Mouse (Mus musculus) heart, postnatal 0 days (tissue): ENCODE measurements around the gene Gcgr. TPM values are rescaled to one million over a fixed set of nuclear protein-coding genes. Genes with fewer than 3 reads are reported as not detected.

Experiments
- ATAC-seq: fragments of 200-750 bp; cut with Nextera tagmentation; 2 replicates; pipeline ENCODE4 v1.8.0; 2017; ENCODE audit warnings: low read depth, moderate number of reproducible peaks, moderate library complexity; ENCODE audit not compliant: insufficient read depth
- DNase-seq: peaks from one replicate; pipeline ENCODE4 v3.0.0-alpha.2; 2016; ENCODE audit warnings: low spot score
- H3K27ac ChIP-seq: fragments of 300-500 bp; sonication (generic); 2 replicates; pipeline ENCODE4 v1.5.1; 2014; ENCODE audit warnings: low read depth, mild to moderate bottlenecking
- H3K27me3 ChIP-seq: fragments of 300-500 bp; sonication (generic); 2 replicates; pipeline ENCODE4 v1.6.1; 2014; ENCODE audit warnings: low read length, mixed read lengths; ENCODE audit not compliant: control insufficient read depth, insufficient read depth
- H3K36me3 ChIP-seq: fragments of 300-500 bp; sonication (generic); replicated peaks from 2 replicates; pipeline ENCODE4 v1.6.1; 2014; ENCODE audit warnings: low read length, mixed read lengths; ENCODE audit not compliant: control insufficient read depth, insufficient read depth
- H3K4me1 ChIP-seq: fragments of 300-500 bp; sonication (generic); 2 replicates; pipeline ENCODE4 v1.6.1; 2014; ENCODE audit warnings: antibody characterized with exemption; ENCODE audit not compliant: control insufficient read depth, insufficient read depth
- H3K4me2 ChIP-seq: fragments of 300-500 bp; sonication (generic); 2 replicates; pipeline ENCODE4 v1.6.1; 2014; ENCODE audit warnings: low read depth, mild to moderate bottlenecking, low read length, moderate library complexity
- H3K4me3 ChIP-seq: fragments of 300-500 bp; sonication (generic); 2 replicates; pipeline ENCODE4 v1.5.1; 2014; ENCODE audit warnings: low read depth, low read length
- H3K9ac ChIP-seq: fragments of 300-500 bp; sonication (generic); replicated peaks from 2 replicates; pipeline ENCODE4 v1.6.1; 2014; ENCODE audit warnings: low read depth, low read length, mixed read lengths
- H3K9me3 ChIP-seq: fragments of 300-500 bp; sonication (generic); replicated peaks from 2 replicates; pipeline ENCODE4 v1.6.1; 2016; ENCODE audit warnings: low read length; ENCODE audit not compliant: control insufficient read depth
- CTCF ChIP-seq: IDR thresholded peaks from 2 replicates; pipeline ENCODE4 v1.5.1; 2016; ENCODE audit warnings: antibody characterized with exemption, control low read depth, low read depth
- EP300 ChIP-seq: IDR thresholded peaks from 2 replicates; pipeline ENCODE4 v1.6.1; 2016; ENCODE audit warnings: antibody characterized with exemption, low read depth
- WGBS: fragments of 180-500 bp; shearing (Covaris S2); extraction: QIAGEN DNeasy Blood & Tissue Kit; methylation state at CpG from one replicate; pipeline ENCODE4 v1.1.7; 2014; 5-methylcytosine and 5-hydroxymethylcytosine counted together
- polyA plus RNA-seq: library from polyadenylated mRNA; unstranded; fragments of >200 nt; fragmentation: Nextera tagmentation; extraction: Ambion mirVana; gene quantifications from 2 replicates; pipeline ENCODE4 v1.2.1, GENCODE M21; 2015
- total RNA-seq: library from RNA; depleted of rRNA; stranded (reverse); fragments of >200 nt; gene quantifications from 2 replicates; pipeline ENCODE4 v1.2.3, GENCODE M21; 2014; ENCODE audit warnings: low replicate concordance

Gcgr gene
- total and polyA plus RNA-seq, 2 experiments from 2014 or later = 0.23 to 0.81 TPM

DNA sequence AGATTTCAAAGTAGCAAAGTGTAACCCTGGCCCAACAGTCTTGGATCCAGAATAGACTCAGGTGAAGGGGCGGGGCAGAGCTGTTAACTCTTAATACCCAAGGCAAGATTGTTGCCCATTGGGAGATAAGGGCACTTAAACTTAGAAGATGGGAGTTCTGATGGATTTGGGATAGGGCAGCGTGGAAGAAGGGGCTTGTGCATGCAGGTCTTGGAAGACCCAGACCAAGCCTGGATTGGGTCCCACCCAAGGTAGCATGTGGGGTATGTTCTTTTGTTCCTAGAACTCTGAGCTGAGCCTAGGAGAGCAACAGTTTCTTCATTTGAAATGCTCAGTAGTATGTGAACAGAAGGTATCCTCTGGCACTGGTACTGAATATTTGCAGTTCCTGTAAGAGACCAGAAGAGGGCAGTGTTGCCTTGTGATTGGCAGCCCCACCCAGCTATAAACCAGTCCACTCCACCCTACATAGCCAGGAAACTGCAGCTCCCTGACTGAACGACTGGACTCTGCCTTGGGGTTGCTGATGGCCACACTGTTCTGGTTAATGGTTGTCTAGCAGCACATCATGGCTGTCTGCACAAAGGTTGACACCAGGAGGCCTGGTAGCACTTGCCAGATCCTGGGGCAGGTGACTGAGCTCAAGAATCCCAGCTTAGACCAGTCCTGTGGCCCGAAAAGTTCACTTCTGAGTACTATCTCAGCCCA is 41.3 kb upstream of the Gcgr start:
- TF ChIP-seq EP300 (0 out of 2 replicates have a peak, but pooled peaks have one; percentile 38), CTCF (peak; percentile 88)
- Histone ChIP-seq H3K27me3 (no peaks in the 10 kb centered on the region), H3K9me3 (no peaks in the 10 kb centered on the region), H3K9ac (no peak overlapping the region), H3K4me3 (no peak overlapping the region), H3K4me1 (peaks cover 26% of the 10 kb centered on the region), H3K4me2 (no peak overlapping the region), H3K36me3 (peaks cover 29% of the 10 kb centered on the region), H3K27ac (peak overlapping the region; percentile 22; the same call in 1 of the 2 replicates)
- peak; percentile 91 for DNase-seq
- 0 out of 2 replicates have a peak, but pooled peaks have one; percentile 12 for ATAC-seq
- WGBS = 60% methylated on average over 4 of the region's 4 CpGs

DNA sequence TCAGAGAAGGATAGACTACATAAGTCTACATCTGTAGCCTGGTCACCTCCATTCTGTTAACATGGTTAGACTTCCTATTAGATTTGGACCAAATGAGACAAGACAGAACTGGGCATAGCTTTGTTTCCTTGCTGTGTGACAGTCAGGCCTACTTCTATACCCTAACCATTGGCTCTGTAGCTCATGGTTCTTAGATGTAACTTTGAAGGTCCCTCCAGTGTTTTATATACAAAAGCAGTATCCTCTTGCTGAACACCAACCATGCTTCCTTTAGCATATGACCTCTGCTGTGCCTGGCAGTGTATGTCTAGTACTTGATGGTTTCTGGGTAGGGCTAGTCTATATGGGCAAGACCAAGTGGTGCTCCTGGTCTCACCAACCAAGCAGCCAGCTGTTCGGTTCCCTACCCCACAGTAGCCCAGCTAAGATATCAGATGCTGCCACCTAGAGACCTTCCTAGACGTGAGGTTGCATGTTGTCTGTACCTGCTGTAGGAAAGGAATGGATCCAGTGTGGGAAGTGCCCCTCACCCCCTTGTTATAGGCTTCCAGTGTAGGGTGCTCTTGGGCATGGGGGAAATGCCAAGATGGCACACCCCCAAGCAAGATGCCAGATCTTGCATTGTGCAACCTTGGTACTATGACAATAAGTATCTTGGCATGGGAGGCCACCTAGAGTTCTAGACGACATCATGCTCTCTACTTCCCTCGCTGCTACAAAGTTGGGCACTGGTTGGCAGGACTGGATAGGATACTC is 40.0 kb upstream of the Gcgr start:
- ATAC-seq = no peak
- Histone ChIP-seq H3K27me3 (no peaks in the 10 kb centered on the region), H3K9ac (no peak overlapping the region), H3K4me3 (no peak overlapping the region), H3K4me1 (peaks cover 24% of the 10 kb centered on the region), H3K27ac (no peak overlapping the region), H3K9me3 (no peaks in the 10 kb centered on the region), H3K4me2 (peak overlapping the region; percentile 97; the same call in 1 of the 2 replicates), H3K36me3 (peaks cover 42% of the 10 kb centered on the region)
- 32% methylated on average over 4 of the region's 4 CpGs for WGBS
- no peak for DNase-seq
- no peak for TF ChIP-seq EP300
- TF ChIP-seq CTCF = no peak

DNA sequence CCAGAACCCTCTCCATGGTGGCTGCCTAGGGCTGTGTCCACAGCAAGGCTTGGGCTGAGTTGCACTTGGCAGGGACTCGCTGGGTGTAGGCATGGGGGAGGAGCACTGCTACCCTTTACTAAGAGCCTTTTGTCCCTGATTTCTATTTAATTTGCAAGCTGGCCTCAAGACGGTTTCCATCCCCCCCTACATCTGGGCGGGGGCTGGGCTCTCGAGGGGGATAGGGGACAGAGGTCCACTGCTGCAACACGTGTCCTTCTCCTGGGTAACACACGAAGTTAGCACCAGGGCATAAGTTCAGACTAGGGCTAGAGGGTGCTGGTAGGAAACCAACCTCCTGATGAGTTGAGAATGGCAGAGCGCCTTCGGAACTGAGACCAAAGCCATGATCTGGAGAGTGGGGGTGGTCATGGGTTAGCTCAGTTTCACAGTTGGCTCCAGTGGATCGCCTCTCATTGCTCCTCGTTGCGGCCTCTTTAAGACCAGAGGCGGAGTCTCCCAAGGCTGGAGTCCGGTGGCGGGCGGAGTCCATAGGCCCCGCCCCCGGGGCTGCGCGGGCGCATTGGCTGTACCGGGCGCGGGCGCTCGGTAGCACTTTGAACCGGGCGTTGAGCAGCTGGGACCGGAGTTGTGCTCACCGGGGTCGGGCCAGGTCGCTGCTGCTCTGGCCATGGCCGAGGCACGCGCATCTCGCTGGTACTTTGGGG is 39.0 kb upstream of the Gcgr start, which contains the start of gene Slc25a10:
TSS of gene Slc25a10 (plus strand) at position 524 of the 707 bp plus-strand sequence.
- TF ChIP-seq CTCF (no peak), EP300 (no peak)
- Histone ChIP-seq H3K27ac (peak within 1 kb of the TSS; percentile 81), H3K9ac (peak within 1 kb of the TSS; percentile 73), H3K36me3 (peaks cover 49% of the 10 kb centered on the region), H3K4me3 (peak within 1 kb of the TSS; percentile 95), H3K4me2 (peak within 1 kb of the TSS; percentile 97), H3K27me3 (no peaks in the 10 kb centered on the region), H3K9me3 (no peaks in the 10 kb centered on the region), H3K4me1 (peaks cover 19% of the 10 kb centered on the region)
- under 1% methylated on average over 35 of the region's 35 CpGs for WGBS
- ATAC-seq (peak; percentile 85), DNase-seq (peak; percentile 92)

DNA sequence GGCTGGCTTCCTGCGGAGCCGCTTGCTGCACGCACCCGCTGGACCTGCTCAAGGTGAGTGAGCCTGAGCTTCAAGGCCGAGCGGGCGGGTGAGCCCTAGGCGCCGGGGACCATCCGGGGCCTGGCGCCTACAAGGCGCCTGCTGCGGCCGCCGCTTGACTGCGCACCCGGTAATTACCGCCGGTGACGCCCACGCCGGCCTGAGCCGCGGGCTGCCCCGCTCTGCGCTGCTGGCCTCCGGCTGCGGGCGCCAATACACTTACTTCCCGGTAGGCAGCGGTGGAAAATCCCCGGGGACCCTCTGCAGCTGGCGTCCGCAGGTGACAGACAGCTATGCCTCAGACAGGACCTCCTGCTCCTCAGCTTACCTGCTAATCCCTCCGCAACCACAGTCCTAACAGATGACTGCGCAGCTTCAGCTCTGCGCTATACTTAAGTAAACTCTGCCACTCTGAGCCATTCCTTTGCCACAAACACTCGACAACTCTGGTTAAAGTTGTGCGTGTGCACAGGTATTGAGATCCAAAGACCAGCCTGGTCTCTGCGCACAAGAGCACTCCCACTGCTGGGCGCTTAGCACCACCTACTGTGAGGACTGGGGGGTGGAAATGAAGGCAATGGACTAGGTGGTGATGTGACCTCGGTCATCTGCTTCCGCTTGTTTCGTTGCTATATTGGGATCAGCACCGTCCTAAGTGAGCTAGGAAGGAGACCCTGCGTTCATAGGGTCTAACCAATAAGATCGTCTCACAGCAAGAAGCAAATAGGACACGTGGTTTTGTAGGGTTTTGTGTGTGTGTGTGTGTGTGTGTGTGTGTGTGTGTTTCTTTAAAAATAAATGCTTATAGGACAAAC is 38.2 kb upstream of the Gcgr start:
- H3K4me1 ChIP-seq = peaks cover 19% of the 10 kb centered on the region
- ATAC-seq (peak; percentile 60), DNase-seq (peak; percentile 80)
- TF ChIP-seq EP300 (no peak), CTCF (peak; percentile 33)
- H3K36me3 ChIP-seq = peaks cover 49% of the 10 kb centered on the region
- no peaks in the 10 kb centered on the region for H3K9me3 ChIP-seq
- peak overlapping the region; percentile 97 for H3K4me2 ChIP-seq
- H3K27ac ChIP-seq = peak overlapping the region; percentile 81
- H3K4me3 ChIP-seq = peak overlapping the region; percentile 95
- WGBS = 0% methylated on average over 45 of the region's 48 CpGs
- H3K27me3 ChIP-seq = no peaks in the 10 kb centered on the region
- H3K9ac ChIP-seq = peak overlapping the region; percentile 73

DNA sequence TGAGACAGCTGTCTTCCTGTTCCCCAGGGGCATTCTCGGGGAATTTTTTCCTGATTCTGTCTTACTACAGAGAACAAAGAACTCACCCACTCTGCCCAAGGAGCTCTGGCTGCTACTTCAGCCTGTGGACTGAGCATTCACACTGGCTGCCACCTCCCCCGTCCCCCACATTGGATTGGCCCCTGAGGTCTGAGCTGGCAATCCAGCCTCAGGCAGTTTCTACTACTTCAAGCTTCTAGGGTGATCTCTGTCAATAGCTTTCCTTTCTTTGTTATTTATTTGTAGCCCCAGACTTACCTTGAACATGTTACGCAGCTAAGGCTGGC is 37.7 kb upstream of the Gcgr start:
- Histone ChIP-seq H3K9ac (no peak overlapping the region), H3K4me3 (peak overlapping the region; percentile 95), H3K4me2 (peak overlapping the region; percentile 97), H3K4me1 (peaks cover 19% of the 10 kb centered on the region), H3K9me3 (no peaks in the 10 kb centered on the region), H3K27me3 (no peaks in the 10 kb centered on the region), H3K36me3 (peaks cover 49% of the 10 kb centered on the region), H3K27ac (peak overlapping the region; percentile 81)
- 24% methylated on average over 3 of the region's 3 CpGs for WGBS
- no peak for DNase-seq
- no peak for ATAC-seq
- TF ChIP-seq EP300 = no peak
- TF ChIP-seq CTCF = no peak
